Mouse (Mus musculus): ENCODE measurements around the gene Ggps1.
"Not testable (repeated sequence)": the region's sequence is repeated elsewhere in the genome, so short reads cannot be mapped to it uniquely, and the experiment has no call there.

Ggps1 gene

GRCm38 (mm10) chr13:14035875-14036630 is 27.2 kb downstream of the Ggps1 start:
- no peak for DNase-seq

GRCm38 (mm10) chr13:14035352-14035751 is 27.9 kb downstream of the Ggps1 start:
- DNase-seq, result not testable (repeated sequence)

- DNase-seq, result no peak
These were observed 29.3 kb downstream of the Ggps1 start for GRCm38 (mm10) chr13:14034073-14034348.

GRCm38 (mm10) chr13:14033309-14034072 is 29.8 kb downstream of the Ggps1 start:
- DNase-seq, result no peak

GRCm38 (mm10) chr13:14026154-14026820 is 37.0 kb downstream of the Ggps1 start:
- DNase-seq, result no peak

GRCm38 (mm10) chr13:14025554-14025953 is 37.7 kb downstream of the Ggps1 start:
- no peak for DNase-seq

GRCm38 (mm10) chr13:14021417-14021816 is 41.9 kb downstream of the Ggps1 start:
- DNase-seq, result not testable (repeated sequence)

GRCm38 (mm10) chr13:14018852-14019251 is 44.4 kb downstream of the Ggps1 start:
- no peak for DNase-seq

- DNase-seq, result no peak
These were observed 45.0 kb downstream of the Ggps1 start for GRCm38 (mm10) chr13:14018283-14018682.

GRCm38 (mm10) chr13:14015609-14016008 is 47.7 kb downstream of the Ggps1 start:
- DNase-seq, result no peak

- no peak for DNase-seq
These were observed 48.7 kb downstream of the Ggps1 start for GRCm38 (mm10) chr13:14014540-14014939.

- no peak for DNase-seq
These were observed 49.3 kb downstream of the Ggps1 start for GRCm38 (mm10) chr13:14014001-14014400.

- DNase-seq, result no peak
These were observed 51.8 kb downstream of the Ggps1 start for GRCm38 (mm10) chr13:14011454-14011995.

- DNase-seq, result no peak
These were observed 57.2 kb downstream of the Ggps1 start for GRCm38 (mm10) chr13:14006056-14006455.

GRCm38 (mm10) chr13:14004999-14005398 is 58.3 kb downstream of the Ggps1 start:
- DNase-seq, result no peak

- no peak for DNase-seq
These were observed 59.2 kb downstream of the Ggps1 start for GRCm38 (mm10) chr13:14004086-14004485.

- no peak for DNase-seq
These were observed 60.6 kb downstream of the Ggps1 start for GRCm38 (mm10) chr13:14002706-14003105.

All from right cerebral cortex, postnatal 14 days (tissue).